Mouse (Mus musculus) thymus, postnatal 4 days (tissue): ENCODE measurements around the gene Bpifb9a.
"Not testable (repeated sequence)": the region's sequence is repeated elsewhere in the genome, so short reads cannot be mapped to it uniquely, and the experiment has no call there.

Experiments
- DNase-seq: peaks from one replicate; pipeline ENCODE4 v3.0.0; 2021

Gene Bpifb9a

DNA sequence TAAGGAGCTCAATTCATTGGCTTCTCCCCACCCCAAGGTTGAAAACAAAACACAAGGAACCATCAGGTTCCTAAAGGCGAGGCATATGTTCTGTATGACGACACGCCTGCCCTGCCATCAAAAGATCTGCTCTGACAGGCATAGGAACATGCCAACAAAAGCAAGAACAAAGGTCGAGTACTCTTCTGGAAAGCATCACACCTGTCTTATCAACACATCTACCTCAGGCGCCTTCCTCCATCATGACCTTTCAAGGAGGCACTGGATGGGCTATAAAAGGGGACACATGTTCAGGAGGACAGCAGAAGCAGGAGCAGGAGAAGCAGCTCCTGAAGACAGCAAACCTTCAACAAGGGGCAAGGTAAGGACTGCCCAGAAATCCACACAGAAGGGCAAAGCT is at the start of gene Bpifb9a:
TSS of gene Bpifb9a (plus strand) at position 301 of the 400 bp plus-strand sequence.
- DNase-seq = not testable (repeated sequence)

DNA sequence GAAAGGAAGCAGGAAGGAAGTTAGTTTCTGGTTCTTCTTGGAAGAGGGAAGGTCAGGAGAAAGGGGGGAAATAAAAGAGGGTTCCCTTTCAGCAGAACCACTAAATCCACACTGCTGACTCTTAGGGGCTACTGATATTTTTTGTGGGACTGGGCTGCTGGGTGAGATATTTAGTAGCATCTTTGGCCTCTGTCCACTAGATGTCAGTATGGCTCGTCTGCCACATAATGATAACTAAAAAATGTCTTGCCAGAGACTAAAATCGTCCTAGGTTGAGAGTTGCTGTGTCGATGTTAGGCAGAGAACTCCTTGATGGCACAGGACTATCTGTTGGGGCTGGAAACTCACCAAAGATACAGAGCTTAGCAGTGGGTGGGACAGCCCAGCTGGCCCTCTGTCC is 48.5 kb upstream of the Bpifb9a start:
- no peak for DNase-seq

DNA sequence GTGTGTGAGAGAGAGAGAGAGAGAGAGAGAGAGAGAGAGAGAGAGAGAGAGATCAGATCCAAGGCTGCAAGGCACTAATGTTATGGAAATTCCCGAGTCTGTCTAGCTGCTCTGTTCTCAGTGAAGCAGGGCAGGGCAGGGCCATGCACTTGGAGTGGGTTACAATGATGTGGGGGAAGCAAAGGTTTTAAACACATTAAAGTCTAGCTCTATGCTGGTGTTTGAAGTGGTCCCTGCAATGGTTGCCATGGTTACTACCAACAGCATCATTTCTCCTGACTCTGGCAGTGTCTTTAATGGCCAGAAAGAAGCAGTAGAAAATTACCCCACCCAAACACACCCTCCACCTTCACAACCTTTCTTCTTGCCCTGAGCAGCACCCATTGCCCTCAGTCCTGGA is 46.5 kb upstream of the Bpifb9a start:
- DNase-seq = no peak

DNA sequence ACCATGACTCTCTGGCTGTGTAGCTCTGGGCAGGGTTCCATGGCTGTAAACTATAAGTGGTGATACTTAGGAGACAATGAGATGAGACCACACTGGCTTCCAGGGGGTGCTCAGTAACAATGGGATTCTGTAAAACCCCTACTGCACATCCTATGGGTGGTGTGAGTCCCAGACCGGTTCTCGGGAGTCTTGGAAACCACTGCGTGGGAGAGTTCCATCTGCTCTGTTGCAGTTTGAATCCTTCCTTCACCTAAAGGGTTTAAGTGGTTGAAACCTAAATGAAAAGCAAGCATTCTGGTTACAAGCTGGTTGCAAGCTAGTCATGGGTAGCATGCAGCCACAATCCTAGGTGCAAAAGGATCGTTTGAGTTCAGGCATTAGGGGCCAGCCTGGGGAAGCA is 45.8 kb upstream of the Bpifb9a start:
- DNase-seq = no peak

DNA sequence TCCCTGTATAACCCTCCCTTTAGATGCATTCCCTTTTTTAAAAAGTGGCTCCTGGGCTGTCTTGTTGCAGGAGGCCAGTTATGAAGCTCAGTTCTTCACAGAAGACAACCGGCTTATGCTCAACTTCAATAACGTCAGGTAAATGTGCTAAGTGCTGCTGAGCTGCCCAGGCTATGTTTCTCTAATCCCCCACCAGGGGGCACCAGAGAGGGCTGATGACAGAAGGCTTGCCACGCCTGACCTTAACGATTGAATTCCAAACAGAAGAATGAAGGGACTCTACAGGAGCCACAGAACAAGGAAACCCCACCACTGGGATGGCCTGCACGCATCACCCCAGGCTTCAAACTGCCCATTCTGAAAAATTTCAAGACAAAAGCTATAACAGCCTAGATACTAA is 42.5 kb upstream of the Bpifb9a start:
- peak; percentile 85 for DNase-seq

DNA sequence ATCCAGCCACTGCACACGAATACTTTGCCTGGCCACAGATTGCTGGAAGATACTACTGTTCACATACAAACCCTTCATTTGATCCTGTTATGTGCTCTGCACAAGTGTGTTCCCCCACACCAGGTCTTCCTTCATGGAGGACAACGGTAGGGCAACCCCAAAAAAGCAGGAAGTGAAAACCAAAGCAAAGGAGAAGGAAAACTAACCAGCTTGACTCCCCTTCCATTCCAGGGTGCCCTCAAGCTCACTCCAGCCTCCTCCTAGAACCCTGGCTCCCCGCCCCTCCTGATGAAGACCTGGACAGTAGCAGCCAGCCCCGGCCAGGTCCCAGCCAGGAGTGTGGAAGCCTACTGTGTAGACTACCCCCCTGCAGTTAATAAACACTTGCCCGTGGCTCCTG is 37.7 kb upstream of the Bpifb9a start:
- DNase-seq = no peak

DNA sequence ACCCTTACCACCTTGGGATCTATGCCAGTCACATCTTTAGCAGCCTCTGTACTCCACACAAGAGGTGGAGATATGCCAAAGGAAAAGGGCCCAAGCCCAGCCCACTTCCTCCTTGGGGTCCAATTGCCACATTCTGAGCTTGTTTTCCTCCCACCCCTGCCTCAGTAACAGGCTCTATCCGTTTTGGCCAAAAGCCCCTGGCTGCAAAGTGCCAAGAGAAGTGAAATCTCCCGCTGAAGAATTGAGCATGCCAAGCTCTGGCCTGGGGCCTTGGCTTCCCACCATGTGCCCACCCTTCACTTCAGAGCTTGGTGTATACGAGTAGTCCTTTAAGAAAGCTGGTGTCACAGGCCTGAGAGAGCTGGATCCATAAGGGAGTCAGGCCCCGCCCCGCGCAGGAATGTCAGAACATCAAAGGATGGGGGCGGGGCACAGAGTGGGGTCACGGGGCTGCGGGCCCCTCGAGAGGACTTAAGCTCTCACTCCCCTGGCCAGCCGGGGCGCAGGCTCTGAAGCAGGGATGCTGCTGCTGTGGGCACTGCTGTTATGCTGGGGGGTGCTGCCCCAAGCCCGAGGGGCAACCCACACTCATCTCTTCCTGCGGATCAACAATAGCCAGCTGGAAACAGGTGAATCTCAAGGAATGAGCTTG is 34.3 kb upstream of the Bpifb9a start, which contains the start of gene Bpifb5:
TSS of gene Bpifb5 (plus strand) at position 478 of the 652 bp plus-strand sequence.
- peak; percentile 21 for DNase-seq

DNA sequence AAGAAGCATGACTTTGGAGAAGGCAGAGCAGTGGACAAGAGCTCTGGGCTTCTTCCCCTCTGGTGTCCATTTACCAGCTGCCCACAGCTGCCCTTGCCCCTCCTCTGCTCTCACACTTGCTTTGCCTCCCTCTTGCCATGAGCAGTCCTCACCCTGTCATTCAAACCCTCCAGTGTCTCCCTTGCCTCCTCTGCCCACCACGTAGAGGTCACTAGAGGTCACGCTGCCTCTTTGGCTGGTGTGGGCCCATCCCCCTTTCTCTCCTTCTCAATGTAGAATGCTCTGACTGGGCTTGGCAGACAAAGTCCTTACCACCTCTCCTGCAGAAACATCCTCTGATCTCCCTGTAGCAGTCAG is 33.8 kb upstream of the Bpifb9a start:
- DNase-seq = no peak

DNA sequence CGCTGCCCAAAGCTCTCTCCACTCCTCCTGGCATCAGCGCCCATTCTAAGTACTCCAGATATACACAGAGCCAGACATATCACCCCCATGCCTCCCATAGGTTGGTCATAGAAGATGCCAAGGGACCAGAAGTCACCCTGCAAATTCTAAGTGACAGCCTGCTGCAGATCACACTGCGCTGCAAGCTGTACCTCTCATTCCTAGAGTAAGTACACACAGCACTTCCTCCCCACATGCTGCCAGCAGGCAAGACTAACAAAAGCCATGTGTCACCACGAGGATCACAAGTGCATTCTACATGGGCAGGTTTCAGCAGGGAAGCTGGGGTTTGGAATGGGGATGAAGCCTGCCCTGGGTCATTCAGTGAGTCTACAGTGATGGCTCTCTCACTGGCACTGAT is 30.7 kb upstream of the Bpifb9a start:
- DNase-seq = no peak

DNA sequence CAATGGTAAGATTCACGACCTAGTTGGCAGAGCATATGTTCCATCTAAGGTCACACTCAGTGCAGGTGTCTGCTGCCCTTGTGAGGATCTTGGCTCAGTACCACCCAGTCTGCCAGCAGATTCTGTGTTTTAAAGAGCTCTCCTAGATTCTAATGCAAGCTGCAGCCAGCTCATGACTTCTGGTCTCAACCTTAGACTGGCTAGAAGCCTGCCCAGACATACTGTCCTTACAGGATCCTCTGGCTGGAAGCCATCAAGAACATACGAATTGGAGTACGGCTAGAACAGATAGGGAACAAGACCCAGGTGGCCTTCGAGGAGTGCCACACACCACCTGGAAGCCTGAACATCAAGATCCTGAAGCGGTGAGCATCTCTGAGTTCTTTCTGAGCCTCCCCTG is 29.8 kb upstream of the Bpifb9a start:
- DNase-seq = no peak

DNA sequence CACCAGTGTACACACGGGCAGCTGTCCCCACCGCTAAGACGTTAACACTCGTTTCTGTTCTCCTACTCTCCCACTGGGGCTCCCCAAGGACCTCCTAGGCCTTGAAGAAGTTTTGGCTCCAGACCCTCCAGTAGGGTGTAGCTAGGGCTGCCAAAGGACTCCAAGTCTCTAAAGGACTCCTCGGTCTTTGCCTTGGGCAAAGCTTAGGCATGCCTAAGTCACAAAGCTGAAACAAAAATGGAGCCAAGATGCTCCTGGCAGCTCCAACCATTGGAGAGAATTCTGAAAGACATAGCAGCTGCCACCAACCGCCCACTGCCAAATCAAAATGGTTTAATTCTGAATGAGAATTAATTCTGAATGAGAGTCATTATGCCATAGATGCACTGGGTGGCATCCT is 24.2 kb upstream of the Bpifb9a start:
- no peak for DNase-seq

DNA sequence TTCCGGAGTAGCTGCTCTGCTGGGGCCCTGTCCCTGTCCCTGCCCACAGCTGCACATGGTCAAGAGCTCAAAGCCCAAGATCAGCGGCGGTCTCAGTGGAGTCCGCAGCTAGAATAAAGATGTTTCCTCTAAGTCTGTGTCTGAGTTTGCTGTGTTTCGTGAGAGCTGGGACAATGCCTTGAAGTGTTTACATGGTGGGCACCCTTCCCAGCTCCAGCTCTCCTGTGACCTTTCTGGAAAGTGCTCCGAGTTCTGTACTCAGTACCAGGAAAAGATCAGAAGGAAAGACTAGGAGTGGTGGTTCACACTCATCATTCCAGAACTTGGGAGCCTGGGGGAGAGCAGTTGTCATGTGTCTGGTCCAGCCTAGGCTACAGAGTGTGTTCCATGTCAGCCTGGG is 16.9 kb upstream of the Bpifb9a start:
- no peak for DNase-seq

DNA sequence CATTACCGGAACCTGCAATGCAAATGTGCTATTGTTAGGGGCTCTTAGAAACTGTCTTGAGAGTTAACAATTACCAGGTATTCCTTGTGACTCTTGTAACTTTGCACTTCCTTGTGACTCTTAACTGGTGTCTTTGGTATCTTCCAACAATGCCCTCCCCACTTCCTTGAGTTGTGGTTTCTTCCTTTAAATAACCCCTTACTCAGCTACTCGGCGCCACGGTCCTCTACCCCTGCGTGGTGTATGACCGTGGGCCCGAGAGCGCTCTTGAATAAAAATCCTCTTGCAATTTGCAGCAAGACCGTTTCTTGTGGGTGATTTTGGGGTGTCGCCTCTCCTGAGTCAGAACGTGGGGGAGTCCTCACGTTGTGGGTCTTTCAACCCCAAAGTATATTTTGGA is 14.9 kb upstream of the Bpifb9a start:
- not testable (repeated sequence) for DNase-seq

DNA sequence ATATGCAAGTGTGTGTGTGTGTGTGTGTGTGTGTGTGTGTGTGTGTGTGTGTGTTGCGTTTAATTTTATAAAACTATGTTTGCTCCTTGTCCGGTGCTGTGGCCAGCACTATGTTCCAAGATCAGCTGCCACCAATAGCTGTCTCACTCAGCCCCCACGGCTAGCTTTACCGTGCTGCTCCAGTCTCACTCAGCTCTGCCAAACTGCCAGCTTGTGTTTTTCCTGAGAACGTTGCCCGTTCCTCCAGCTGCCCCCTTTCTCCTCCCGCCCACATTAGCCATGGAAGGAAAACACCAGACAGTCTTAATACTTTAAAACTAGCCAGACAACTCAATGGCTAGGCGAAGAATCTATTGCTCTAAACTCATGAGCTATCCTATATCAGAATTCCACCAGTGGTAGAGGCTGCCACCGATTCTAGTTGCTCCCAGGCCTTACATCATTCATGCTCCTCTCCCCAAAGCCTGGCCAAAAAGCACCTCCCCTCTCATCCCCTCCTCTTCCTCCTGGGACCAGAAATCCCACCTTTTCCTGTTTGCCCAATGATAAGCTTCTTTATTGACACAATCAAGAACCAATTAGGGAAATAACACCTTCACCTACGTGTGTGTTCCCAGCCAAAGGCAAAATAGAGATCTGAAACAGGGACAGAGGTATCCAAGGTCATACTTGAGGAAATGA is 14.2 kb upstream of the Bpifb9a start:
- no peak for DNase-seq

DNA sequence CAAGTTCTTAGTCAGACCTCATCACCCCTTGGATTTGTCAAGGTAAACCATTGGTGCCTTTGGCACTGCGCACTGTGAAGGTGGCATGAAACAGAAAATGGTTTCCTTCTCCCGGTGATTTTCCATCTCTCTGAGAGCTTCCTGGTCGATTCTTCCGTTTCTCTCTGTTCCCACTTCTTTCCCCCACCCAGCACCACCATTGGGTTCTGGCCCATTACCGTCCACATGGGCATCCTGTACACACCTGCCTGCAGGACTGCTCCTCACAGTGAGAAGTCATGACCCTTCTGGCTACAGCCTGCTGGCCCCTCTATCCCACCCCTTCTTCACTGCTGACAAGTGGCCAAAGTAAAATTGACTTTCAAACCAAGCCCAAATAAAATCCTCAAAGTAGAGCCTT is 12.3 kb upstream of the Bpifb9a start:
- DNase-seq = no peak

DNA sequence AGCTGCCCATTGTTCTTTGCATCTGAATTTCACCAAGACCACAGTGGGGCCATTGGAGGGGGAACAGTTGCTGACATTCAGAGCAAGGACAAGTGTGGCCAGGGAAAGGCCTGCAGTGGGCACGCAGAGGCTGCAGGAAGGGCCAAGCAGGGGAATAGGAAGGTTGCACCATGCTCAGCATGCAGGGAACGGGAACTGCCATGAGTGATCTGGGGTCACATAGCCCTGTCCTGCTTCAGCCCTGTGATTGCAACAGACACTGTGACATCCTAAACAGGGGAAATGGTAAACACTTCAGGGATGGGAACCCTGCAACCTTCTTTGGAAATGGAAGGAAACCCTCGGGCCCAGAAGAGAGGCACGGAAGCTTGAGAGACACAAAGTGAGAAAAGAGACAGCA is 2.4 kb upstream of the Bpifb9a start:
- DNase-seq = not testable (repeated sequence)

DNA sequence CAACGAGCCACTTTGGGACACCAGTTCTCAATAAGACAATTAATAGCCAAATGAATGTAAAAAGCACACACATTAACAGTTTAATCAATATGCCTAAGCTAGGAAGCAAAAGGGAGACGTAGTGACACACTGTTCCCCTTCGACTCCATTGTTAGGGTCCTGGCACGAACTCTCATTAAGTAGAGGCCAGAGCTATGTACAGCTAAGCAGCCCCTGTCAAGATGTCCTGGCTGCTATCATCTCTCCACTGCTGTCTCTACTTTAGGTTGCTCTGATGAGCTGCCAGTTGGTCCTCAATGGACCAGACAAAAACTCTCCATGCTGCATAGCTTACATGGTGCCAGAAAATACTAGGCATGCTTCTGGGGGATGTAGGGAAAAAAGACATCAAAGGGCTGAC is 1.9 kb upstream of the Bpifb9a start:
- DNase-seq = no peak

DNA sequence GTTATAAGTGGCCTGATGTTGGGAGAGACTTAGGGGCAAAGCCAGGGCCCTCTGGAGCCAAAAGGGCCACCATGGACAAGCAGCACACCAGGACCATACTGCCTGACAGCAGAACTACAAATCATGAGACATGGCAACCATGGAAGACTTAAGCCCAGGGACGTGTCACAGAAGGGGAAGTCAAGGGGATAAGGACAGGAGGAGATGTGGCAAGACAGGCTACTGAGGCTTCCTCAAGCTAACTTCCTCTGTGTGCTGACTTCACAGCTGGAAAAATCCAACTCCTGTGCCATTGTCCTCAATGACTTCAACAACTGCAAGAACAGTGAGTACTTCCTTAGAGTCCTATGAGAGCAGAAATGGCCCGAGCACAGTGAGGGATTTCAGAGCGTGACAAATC is 6.7 kb downstream of the Bpifb9a start:
- not testable (repeated sequence) for DNase-seq

DNA sequence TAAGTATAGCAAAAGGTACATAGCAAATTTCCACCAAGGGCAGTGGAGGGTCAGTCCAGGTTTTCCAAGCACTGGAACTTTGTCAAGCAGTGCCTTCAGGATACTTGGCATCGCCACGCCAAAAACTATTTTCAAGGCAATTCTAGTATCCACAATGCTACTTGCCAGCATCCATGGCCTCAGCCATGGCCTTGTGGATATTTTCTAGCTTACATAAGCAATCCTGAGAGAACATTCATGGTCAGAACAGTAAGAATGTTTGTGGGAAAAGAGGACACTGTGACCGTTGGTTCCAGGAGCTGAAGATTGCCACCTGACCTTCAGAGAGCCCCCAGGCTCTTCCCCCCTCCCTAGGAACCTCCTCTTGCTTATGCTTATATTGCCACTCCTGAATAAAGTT is 34.2 kb downstream of the Bpifb9a start:
- DNase-seq = not testable (repeated sequence)

DNA sequence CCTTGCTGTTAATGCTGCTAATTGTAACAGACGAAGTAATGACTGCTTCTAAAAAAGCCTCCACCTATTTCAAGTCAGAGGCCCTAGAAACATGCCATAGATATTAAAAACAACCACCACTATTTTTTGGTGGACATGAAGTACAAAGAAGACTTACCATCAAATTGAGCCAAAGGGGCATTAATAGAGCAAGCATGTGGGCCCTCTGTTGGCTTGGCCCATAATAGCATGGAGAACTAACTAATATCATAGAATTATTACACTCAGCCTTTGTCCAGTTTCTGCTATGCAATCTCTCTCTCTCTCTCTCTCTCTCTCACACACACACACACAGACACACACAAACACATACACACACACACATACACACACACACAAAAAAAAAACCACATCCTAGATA is 35.2 kb downstream of the Bpifb9a start:
- DNase-seq = no peak

DNA sequence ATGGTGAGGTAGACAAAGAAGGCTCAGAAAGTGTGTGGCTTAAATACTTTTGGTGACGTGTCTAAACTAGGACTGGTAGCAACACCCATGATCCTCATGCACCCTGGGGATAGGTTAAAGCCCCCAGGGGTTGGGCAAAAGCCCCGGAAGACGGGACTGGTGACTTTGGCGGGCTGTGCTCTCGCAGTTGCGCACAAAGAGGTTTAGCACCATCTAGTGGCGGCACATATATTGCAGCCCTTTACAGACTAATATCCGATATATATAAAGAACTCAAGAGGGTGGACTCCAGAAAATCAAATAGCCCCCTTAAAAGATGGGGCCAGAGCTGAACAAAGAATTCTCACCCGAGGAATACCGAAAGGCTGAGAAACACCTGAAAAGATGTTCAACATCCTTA is 37.1 kb downstream of the Bpifb9a start:
- DNase-seq = peak; percentile 76

DNA sequence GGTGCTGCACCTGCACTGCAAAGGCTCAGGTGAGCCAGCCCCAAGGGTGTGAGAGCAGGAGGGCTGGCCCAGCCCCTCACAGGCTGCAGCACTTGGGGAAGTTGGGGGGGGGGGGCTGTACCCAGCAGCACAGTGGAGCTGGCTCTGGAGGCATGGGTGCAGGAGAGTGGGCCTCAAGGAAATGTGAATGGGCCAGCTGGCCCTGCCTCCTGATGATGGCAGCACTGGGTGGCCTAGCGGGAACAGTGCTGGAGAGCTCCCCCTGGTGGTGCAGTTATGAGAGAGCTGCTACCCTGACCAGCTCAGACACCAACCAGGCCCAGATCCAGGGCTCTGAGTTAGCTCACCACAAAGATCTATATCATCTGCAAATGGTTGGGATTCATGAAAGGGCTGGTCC is 42.8 kb downstream of the Bpifb9a start:
- DNase-seq = peak; percentile 92

DNA sequence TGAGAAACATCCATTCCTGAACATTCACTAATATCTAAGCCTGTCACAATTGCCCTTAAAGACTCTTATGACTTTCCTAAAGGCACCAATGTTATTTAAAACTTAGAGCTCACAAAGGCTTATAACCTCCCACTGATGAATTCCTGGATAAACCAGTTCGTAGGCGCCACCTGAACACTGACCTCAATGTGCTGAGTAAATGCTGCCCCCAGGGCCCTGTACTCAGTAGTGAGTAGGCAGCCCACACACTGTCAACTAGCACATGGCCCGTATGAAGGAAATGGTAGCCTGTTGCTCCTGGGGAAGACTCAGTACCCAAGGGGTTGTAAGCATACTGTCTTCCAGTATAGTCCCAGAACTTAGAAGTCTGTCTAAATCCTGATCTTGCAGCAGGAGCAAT is 44.1 kb downstream of the Bpifb9a start:
- DNase-seq = no peak

DNA sequence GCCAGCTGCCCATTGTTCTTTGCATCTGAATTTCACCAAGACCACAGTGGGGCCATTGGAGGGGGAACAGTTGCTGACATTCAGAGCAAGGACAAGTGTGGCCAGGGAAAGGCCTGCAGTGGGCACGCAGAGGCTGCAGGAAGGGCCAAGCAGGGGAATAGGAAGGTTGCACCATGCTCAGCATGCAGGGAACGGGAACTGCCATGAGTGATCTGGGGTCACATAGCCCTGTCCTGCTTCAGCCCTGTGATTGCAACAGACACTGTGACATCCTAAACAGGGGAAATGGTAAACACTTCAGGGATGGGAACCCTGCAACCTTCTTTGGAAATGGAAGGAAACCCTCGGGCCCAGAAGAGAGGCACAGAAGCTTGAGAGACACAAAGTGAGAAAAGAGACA is 47.0 kb downstream of the Bpifb9a start:
- not testable (repeated sequence) for DNase-seq

DNA sequence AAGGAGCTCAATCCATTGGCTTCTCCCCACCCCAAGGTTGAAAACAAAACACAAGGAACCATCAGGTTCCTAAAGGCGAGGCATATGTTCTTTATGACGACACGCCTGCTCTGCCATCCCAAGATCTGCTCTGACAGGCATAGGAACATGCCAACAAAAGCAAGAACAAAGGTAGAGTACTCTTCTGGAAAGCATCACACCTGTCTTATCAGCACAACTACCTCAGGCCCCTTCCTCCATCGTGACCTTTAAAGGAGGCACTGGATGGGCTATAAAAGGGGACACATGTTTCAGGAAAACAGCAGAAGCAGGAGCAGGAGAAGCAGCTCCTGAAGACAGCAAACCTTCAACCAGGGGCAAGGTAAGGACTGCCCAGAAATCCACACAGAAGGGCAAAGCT is 49.3 kb downstream of the Bpifb9a start, which contains the start of gene Bpifb9b:
TSS of gene Bpifb9b (plus strand) at position 301 of the 400 bp plus-strand sequence.
- DNase-seq = not testable (repeated sequence)
